21 mouse cellular contexts compared by ENCODE assay signal in genomic region chr5:34865367-34865766, GRCm38 (mm10). TPM values are rescaled to one million over a fixed set of nuclear protein-coding genes. Genes with fewer than 3 reads are reported as not detected.
A peak's percentile ranks its signal among the peaks of the same experiment; 100 is the strongest.
DNase-seq lines count a peak whose midpoint lies in the region; ATAC-seq and TF ChIP-seq lines count a peak whose summit lies in the region.
"Had no signal": no experiment of that assay in that cellular context is flagged by ENCODE, and none has a peak within 500 bp of the region (broad histone marks: within the 10 kb centered on the region; RNA-seq: fewer than 3 reads in every experiment).

No protein-coding gene starts in this region.

- H3K9ac ChIP-seq in liver, postnatal 0 days (replicated peaks) = no peak overlapping the region
- H3K9ac ChIP-seq in liver, embryonic 11.5 days (ENCODE audit: low read depth, low read length) = no peak overlapping the region
- no peak overlapping the region for H3K9ac ChIP-seq in liver, embryonic 15.5 days
- H3K9ac ChIP-seq: embryonic facial prominence, embryonic 15.5 days; forebrain, embryonic 13.5 days; forebrain, postnatal 0 days; heart, embryonic 12.5 days; hindbrain, embryonic 15.5 days had no signal

- DNase-seq in liver = peak; percentile 49
- DNase-seq in liver, postnatal 0 days = no peak
- peak; percentile 34 for DNase-seq in c-Kit-positive CD71-positive TER-119-negative erythroid progenitor cells, embryonic 14.5 days (ENCODE audit: low read depth)
- DNase-seq in liver, embryonic 11.5 days (ENCODE audit: low spot score) = no peak
- no peak for DNase-seq in gastrocnemius, postnatal 14 days
- no peak for DNase-seq in ovary, postnatal 10 days (ENCODE audit: low spot score)
- DNase-seq: adrenal gland, adult 8-10 months; B cell, adult 2 months; cerebellum, adult 18-20 months; cerebellum, postnatal 10 days; embryo, embryonic 11 days; forebrain, postnatal 0 days; gastrocnemius, postnatal 25 days had no signal

- H3K27ac ChIP-seq in liver, postnatal 0 days (ENCODE audit: low read depth) = no peak overlapping the region
- no peak overlapping the region for H3K27ac ChIP-seq in liver, embryonic 11.5 days (ENCODE audit: low read depth, low read length)
- H3K27ac ChIP-seq in liver, embryonic 15.5 days (replicated peaks) = peak overlapping the region; percentile 33; the same call in 1 of the 2 replicates
- H3K27ac ChIP-seq: embryonic facial prominence, embryonic 15.5 days; forebrain, embryonic 13.5 days; hindbrain, embryonic 15.5 days had no signal

- intact Hi-C loops in gastrocnemius, postnatal 14 days (cut with DNase I; ENCODE audit: low total_unique reads) = no loop called here

- H3K4me2 ChIP-seq in liver, postnatal 0 days (ENCODE audit: low read depth, low read length) = no peak overlapping the region
- H3K4me2 ChIP-seq in liver, embryonic 11.5 days = no peak overlapping the region
- H3K4me2 ChIP-seq in liver, embryonic 15.5 days = no peak overlapping the region
- H3K4me2 ChIP-seq: embryonic facial prominence, embryonic 15.5 days; forebrain, embryonic 13.5 days; heart, embryonic 12.5 days; hindbrain, embryonic 15.5 days had no signal

- H3K4me1 ChIP-seq in liver, postnatal 0 days (ENCODE audit: insufficient read depth) = no peaks in the 10 kb centered on the region
- H3K4me1 ChIP-seq in liver, embryonic 11.5 days (replicated peaks; ENCODE audit: control insufficient read depth, insufficient read depth, low read length) = no peaks in the 10 kb centered on the region
- H3K4me1 ChIP-seq in liver, embryonic 15.5 days (replicated peaks) = peaks cover 15% of the 10 kb centered on the region
- H3K4me1 ChIP-seq: embryonic facial prominence, embryonic 15.5 days; forebrain, embryonic 13.5 days; hindbrain, embryonic 15.5 days had no signal

- no peak for ATAC-seq in liver, postnatal 0 days
- ATAC-seq in liver, embryonic 11.5 days (replicated peaks; ENCODE audit: low FRiP score) = peak; percentile 97
- ATAC-seq in liver, embryonic 15.5 days (ENCODE audit: insufficient read depth) = peak; percentile 91
- no peak for ATAC-seq in inflammation-experienced regulatory T-cells, adult 6 months
- ATAC-seq: CD4-positive, CD25-positive, alpha-beta regulatory T cell, adult 4 months; forebrain, embryonic 13.5 days; forebrain, postnatal 0 days had no signal

- H3K27me3 ChIP-seq in liver, postnatal 0 days (ENCODE audit: insufficient read depth, low read length) = no peaks in the 10 kb centered on the region
- no peaks in the 10 kb centered on the region for H3K27me3 ChIP-seq in liver, embryonic 11.5 days (replicated peaks; ENCODE audit: control insufficient read depth, insufficient read depth, low read length)
- H3K27me3 ChIP-seq in liver, embryonic 15.5 days = no peaks in the 10 kb centered on the region
- H3K27me3 ChIP-seq: embryonic facial prominence, embryonic 15.5 days; forebrain, embryonic 13.5 days; heart, embryonic 12.5 days; hindbrain, embryonic 15.5 days had no signal

- 71% methylated on average over 5 of the region's 5 CpGs for WGBS in liver, postnatal 0 days (ENCODE audit: insufficient replicate concordance)
- WGBS in liver, embryonic 11.5 days = 73% methylated on average over 5 of the region's 5 CpGs
- 31% methylated on average over 5 of the region's 5 CpGs for WGBS in liver, embryonic 15.5 days (ENCODE audit: insufficient replicate concordance)

- no peak for TF ChIP-seq EP300 in liver, postnatal 0 days (IDR thresholded peaks at IDR 0.05; ENCODE audit: low read depth)

- TF ChIP-seq CTCF in liver, postnatal 0 days (IDR thresholded peaks at IDR 0.05; ENCODE audit: low read depth) = no peak

- H3K9me3 ChIP-seq in liver, postnatal 0 days (ENCODE audit: low read length) = no peaks in the 10 kb centered on the region
- H3K9me3 ChIP-seq in liver, embryonic 11.5 days (ENCODE audit: control insufficient read depth, low read length) = no peaks in the 10 kb centered on the region
- H3K9me3 ChIP-seq in liver, embryonic 15.5 days (replicated peaks) = no peaks in the 10 kb centered on the region
- H3K9me3 ChIP-seq: embryonic facial prominence, embryonic 15.5 days; forebrain, embryonic 13.5 days; G1E; heart, embryonic 12.5 days; hindbrain, embryonic 15.5 days had no signal

- peaks cover 45% of the 10 kb centered on the region for H3K36me3 ChIP-seq in liver, postnatal 0 days (replicated peaks; ENCODE audit: insufficient read depth, low read length)
- peaks cover 16% of the 10 kb centered on the region for H3K36me3 ChIP-seq in liver, embryonic 11.5 days (ENCODE audit: control insufficient read depth, insufficient read depth, low read length)
- H3K36me3 ChIP-seq in liver, embryonic 15.5 days (replicated peaks) = peaks cover 70% of the 10 kb centered on the region

- H3K4me3 ChIP-seq in liver, postnatal 0 days (ENCODE audit: low read depth, low read length) = no peak overlapping the region
- no peak overlapping the region for H3K4me3 ChIP-seq in liver, embryonic 11.5 days (ENCODE audit: low read depth, low read length)
- H3K4me3 ChIP-seq in liver, embryonic 15.5 days (replicated peaks) = no peak overlapping the region
- H3K4me3 ChIP-seq: embryonic facial prominence, embryonic 15.5 days; forebrain, embryonic 13.5 days; heart, embryonic 12.5 days; hindbrain, embryonic 15.5 days had no signal

RNA-seq across cellular contexts. Expression of gene Msantd1, which starts 42.4 kb away (rescaled TPM):
- 0.05 and 0.22 TPM in 2 replicates for polyA plus RNA-seq in liver, postnatal 0 days (2015; fragmentation: Nextera tagmentation; extraction: Ambion mirVana)
- polyA plus RNA-seq in liver, embryonic 11.5 days (2014; fragmentation: Nextera tagmentation; extraction: Ambion mirVana) = 0.48 and 0.95 TPM in 2 replicates
- 0.10 and 0.30 TPM in 2 replicates for polyA plus RNA-seq in liver, embryonic 15.5 days (2015; fragmentation: Nextera tagmentation; extraction: Ambion mirVana)
- total RNA-seq in gastrocnemius, postnatal 14 days (2021) = under 1 TPM; 0.10 to 0.29 TPM
- polyA plus RNA-seq in inflammation-experienced regulatory T-cells, adult 6 months (2017; shearing (Covaris generic)) = 1 to 10 TPM in 2 of 3 experiments, under 1 TPM in 1; 0.29 to 1.8 (median 1.7) TPM

Comparison
In these comparisons a context has a peak if more than half of its experiments do, and no peak if none do; other contexts are left out.
1. DNase-seq: peak in liver (single experiment) and c-Kit-positive CD71-positive TER-119-negative erythroid progenitor cells, embryonic 14.5 days (single experiment); none in liver, postnatal 0 days (single experiment), liver, embryonic 11.5 days (single experiment), gastrocnemius, postnatal 14 days (single experiment) and ovary, postnatal 10 days (single experiment).
2. ATAC-seq: peak in liver, embryonic 11.5 days (single experiment) and liver, embryonic 15.5 days (single experiment); none in liver, postnatal 0 days (single experiment) and inflammation-experienced regulatory T-cells, adult 6 months (single experiment).